Mouse (Mus musculus): ENCODE data around the gene Wbp1l. TPM values are rescaled to one million over a fixed set of nuclear protein-coding genes. Genes with fewer than 3 reads are reported as not detected.

Wbp1l gene
- polyA plus RNA-seq, 1 experiment from 2014 or later, result 40.4 TPM

- no peaks in the 10 kb centered on the region for H3K9me3 ChIP-seq (ENCODE audit: control insufficient read depth, low read length)
- H3K4me3 ChIP-seq (ENCODE audit: low read depth, low read length), result no peak overlapping the region
- no peaks in the 10 kb centered on the region for H3K27me3 ChIP-seq (ENCODE audit: control insufficient read depth, insufficient read depth, low read length)
- H3K27ac ChIP-seq (replicated peaks; ENCODE audit: low read depth, low read length), result no peak overlapping the region
- H3K9ac ChIP-seq (ENCODE audit: low read length), result no peak overlapping the region
- no peak overlapping the region for H3K4me2 ChIP-seq (ENCODE audit: low read depth, severe bottlenecking)
- ATAC-seq (ENCODE audit: insufficient number of reproducible peaks, low FRiP score, low TSS enrichment, low read depth), result no peak
- DNase-seq (ENCODE audit: low spot score), result no peak
- 93% methylated on average over 14 of the region's 14 CpGs for WGBS
- peaks cover 6% of the 10 kb centered on the region; the same call in 1 of the 2 replicates for H3K4me1 ChIP-seq (ENCODE audit: control insufficient read depth, insufficient read depth, low read length)
- H3K36me3 ChIP-seq (ENCODE audit: control insufficient read depth, insufficient read depth, low read length), result peaks cover 6% of the 10 kb centered on the region; the same call in 1 of the 2 replicates
These were observed 49.7 kb downstream of the Wbp1l start for GRCm38 (mm10) chr19:46648565-46648964.

DNA sequence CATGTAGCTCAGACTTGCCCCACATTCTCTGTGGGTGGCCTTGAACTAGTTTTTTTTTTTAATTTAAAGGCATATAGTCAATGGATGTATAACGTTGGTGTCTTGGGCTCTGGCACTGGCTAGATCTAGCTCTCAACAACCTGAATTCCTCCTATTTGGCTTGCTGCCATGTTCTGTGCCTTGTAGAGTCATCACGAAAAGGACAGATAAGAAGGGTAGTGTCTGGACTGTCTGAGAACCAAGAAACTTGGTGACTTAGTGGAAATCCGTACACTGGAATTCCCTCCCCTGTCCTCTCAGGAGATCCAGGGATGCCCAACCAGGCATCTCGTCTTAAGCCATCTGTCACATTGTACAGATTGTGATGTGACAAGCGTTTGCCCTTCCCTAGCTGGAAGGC is 54.3 kb downstream of the Wbp1l start:
- no peak overlapping the region for H3K4me3 ChIP-seq (ENCODE audit: low read depth, low read length)
- ATAC-seq (ENCODE audit: insufficient number of reproducible peaks, low FRiP score, low TSS enrichment, low read depth) (no peak), DNase-seq (ENCODE audit: low spot score) (no peak)
- H3K9ac ChIP-seq (ENCODE audit: low read length), result no peak overlapping the region
- H3K9me3 ChIP-seq (ENCODE audit: control insufficient read depth, low read length), result no peaks in the 10 kb centered on the region
- WGBS, result 91% methylated on average over 5 of the region's 5 CpGs
- H3K4me1 ChIP-seq (ENCODE audit: control insufficient read depth, insufficient read depth, low read length), result no peaks in the 10 kb centered on the region
- peaks cover 22% of the 10 kb centered on the region for H3K36me3 ChIP-seq (ENCODE audit: control insufficient read depth, insufficient read depth, low read length)
- H3K27ac ChIP-seq (replicated peaks; ENCODE audit: low read depth, low read length), result no peak overlapping the region
- H3K4me2 ChIP-seq (ENCODE audit: low read depth, severe bottlenecking), result no peak overlapping the region
- no peaks in the 10 kb centered on the region for H3K27me3 ChIP-seq (ENCODE audit: control insufficient read depth, insufficient read depth, low read length)

- H3K27ac ChIP-seq (replicated peaks; ENCODE audit: low read depth, low read length), result no peak overlapping the region
- no peaks in the 10 kb centered on the region for H3K9me3 ChIP-seq (ENCODE audit: control insufficient read depth, low read length)
- ATAC-seq (ENCODE audit: insufficient number of reproducible peaks, low FRiP score, low TSS enrichment, low read depth) (no peak), DNase-seq (ENCODE audit: low spot score) (no peak)
- H3K36me3 ChIP-seq (ENCODE audit: control insufficient read depth, insufficient read depth, low read length), result peaks cover 19% of the 10 kb centered on the region
- no peak overlapping the region for H3K9ac ChIP-seq (ENCODE audit: low read length)
- no peaks in the 10 kb centered on the region for H3K27me3 ChIP-seq (ENCODE audit: control insufficient read depth, insufficient read depth, low read length)
- no peak overlapping the region for H3K4me3 ChIP-seq (ENCODE audit: low read depth, low read length)
- H3K4me1 ChIP-seq (ENCODE audit: control insufficient read depth, insufficient read depth, low read length), result no peaks in the 10 kb centered on the region
- 90% methylated on average over 14 of the region's 14 CpGs for WGBS
- H3K4me2 ChIP-seq (ENCODE audit: low read depth, severe bottlenecking), result no peak overlapping the region
These were observed 54.8 kb downstream of the Wbp1l start for GRCm38 (mm10) chr19:46653616-46654235.

DNA sequence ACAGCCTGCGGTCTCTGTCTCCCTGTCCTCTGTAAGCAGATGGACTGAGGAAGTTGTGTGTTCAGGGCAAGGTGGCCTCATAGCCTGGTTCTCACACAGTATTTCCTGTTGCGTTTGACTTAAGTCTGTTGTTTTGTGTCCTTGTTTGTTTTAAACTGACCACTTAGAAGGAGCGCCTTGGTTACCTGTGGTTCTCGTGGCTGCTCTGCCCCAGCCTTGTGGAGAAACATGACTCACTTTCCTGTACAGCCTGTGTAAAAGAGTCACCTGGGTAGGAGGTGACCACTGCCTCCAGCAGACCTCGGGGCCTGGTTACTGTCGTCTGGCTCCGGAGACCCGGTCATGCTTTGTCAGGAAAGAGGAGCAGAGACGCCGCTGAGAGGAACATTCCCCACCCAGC is 56.7 kb downstream of the Wbp1l start:
- Histone ChIP-seq H3K27me3 (ENCODE audit: control insufficient read depth, insufficient read depth, low read length) (no peaks in the 10 kb centered on the region), H3K4me2 (ENCODE audit: low read depth, severe bottlenecking) (no peak overlapping the region), H3K36me3 (ENCODE audit: control insufficient read depth, insufficient read depth, low read length) (peaks cover 16% of the 10 kb centered on the region), H3K9me3 (ENCODE audit: control insufficient read depth, low read length) (no peaks in the 10 kb centered on the region), H3K27ac (replicated peaks; ENCODE audit: low read depth, low read length) (no peak overlapping the region), H3K4me3 (ENCODE audit: low read depth, low read length) (no peak overlapping the region), H3K9ac (ENCODE audit: low read length) (no peak overlapping the region), H3K4me1 (ENCODE audit: control insufficient read depth, insufficient read depth, low read length) (no peaks in the 10 kb centered on the region)
- 92% methylated on average over 10 of the region's 10 CpGs for WGBS
- DNase-seq (ENCODE audit: low spot score), result no peak
- ATAC-seq (ENCODE audit: insufficient number of reproducible peaks, low FRiP score, low TSS enrichment, low read depth), result no peak

- no peaks in the 10 kb centered on the region for H3K27me3 ChIP-seq (ENCODE audit: control insufficient read depth, insufficient read depth, low read length)
- H3K36me3 ChIP-seq (ENCODE audit: control insufficient read depth, insufficient read depth, low read length), result peaks cover 16% of the 10 kb centered on the region
- DNase-seq (ENCODE audit: low spot score) (no peak), ATAC-seq (ENCODE audit: insufficient number of reproducible peaks, low FRiP score, low TSS enrichment, low read depth) (no peak)
- no peak overlapping the region for H3K4me2 ChIP-seq (ENCODE audit: low read depth, severe bottlenecking)
- no peaks in the 10 kb centered on the region for H3K9me3 ChIP-seq (ENCODE audit: control insufficient read depth, low read length)
- no peak overlapping the region for H3K27ac ChIP-seq (replicated peaks; ENCODE audit: low read depth, low read length)
- H3K4me3 ChIP-seq (ENCODE audit: low read depth, low read length), result no peak overlapping the region
- 94% methylated on average over 21 of the region's 21 CpGs for WGBS
- H3K9ac ChIP-seq (ENCODE audit: low read length), result no peak overlapping the region
- no peaks in the 10 kb centered on the region for H3K4me1 ChIP-seq (ENCODE audit: control insufficient read depth, insufficient read depth, low read length)
These were observed 57.4 kb downstream of the Wbp1l start for GRCm38 (mm10) chr19:46656151-46656840.

DNA sequence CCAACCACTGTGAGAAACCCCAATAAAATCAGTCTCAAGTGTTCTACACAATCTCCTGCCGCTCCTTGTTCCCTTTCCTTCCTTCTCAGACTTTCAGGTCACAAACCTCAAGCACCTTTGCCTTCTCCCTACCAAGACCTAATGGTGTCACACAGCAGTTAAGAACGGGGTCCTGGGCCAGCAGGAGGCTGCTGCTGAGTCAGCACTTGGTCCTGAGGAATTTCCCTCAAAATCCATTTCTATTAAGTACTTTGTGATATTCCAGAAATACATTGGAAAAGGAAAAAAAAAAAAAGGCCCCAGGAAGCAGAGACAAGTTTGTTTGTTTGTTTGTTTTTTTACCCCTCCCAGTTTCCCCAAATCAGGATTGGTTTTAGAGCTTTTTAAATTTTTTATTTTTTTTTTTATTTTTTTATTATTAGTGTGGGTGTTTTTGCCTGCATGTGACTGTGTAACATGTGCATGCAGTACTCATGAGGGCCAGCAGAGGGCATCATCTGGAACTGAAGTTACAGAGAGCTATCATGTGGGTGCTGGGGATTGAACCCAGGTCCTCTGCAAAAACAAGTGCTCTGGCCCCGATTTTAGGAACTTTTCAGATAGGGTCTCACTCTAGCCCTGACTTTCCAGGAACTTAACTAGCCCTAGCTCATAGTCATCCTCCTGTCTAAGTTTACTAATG is 58.6 kb downstream of the Wbp1l start:
- H3K9ac ChIP-seq (ENCODE audit: low read length), result no peak overlapping the region
- ATAC-seq (ENCODE audit: insufficient number of reproducible peaks, low FRiP score, low TSS enrichment, low read depth), result no peak
- H3K4me2 ChIP-seq (ENCODE audit: low read depth, severe bottlenecking), result no peak overlapping the region
- H3K4me3 ChIP-seq (ENCODE audit: low read depth, low read length), result no peak overlapping the region
- H3K27ac ChIP-seq (replicated peaks; ENCODE audit: low read depth, low read length), result no peak overlapping the region
- H3K36me3 ChIP-seq (ENCODE audit: control insufficient read depth, insufficient read depth, low read length), result peaks cover 16% of the 10 kb centered on the region
- H3K4me1 ChIP-seq (ENCODE audit: control insufficient read depth, insufficient read depth, low read length), result no peaks in the 10 kb centered on the region
- H3K27me3 ChIP-seq (ENCODE audit: control insufficient read depth, insufficient read depth, low read length), result no peaks in the 10 kb centered on the region
- DNase-seq (ENCODE audit: low spot score), result no peak
- H3K9me3 ChIP-seq (ENCODE audit: control insufficient read depth, low read length), result no peaks in the 10 kb centered on the region
- WGBS, result 96% methylated on average over 3 of the region's 3 CpGs

DNA sequence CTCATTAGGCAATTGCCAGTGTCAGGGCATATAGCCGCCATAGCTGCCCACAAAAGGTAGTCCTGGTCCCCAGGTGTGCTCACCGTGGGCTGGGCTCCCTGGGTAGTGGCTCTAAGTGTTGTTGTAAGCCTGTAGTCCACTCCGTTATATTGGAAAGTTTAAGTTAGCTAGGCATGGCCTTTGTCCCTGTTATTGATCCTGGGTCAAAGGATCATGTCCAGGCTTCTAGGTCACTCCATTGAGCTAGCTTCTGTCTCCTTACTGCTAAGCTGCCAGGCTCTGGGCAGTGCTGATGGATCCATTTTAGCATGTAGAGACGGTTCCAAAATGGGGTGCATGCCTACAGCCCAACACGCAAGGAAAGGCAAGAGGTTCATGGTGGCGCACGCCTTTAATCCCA is 59.5 kb downstream of the Wbp1l start:
- no peak for DNase-seq (ENCODE audit: low spot score)
- no peak overlapping the region for H3K4me3 ChIP-seq (ENCODE audit: low read depth, low read length)
- 95% methylated on average over 7 of the region's 7 CpGs for WGBS
- H3K4me1 ChIP-seq (ENCODE audit: control insufficient read depth, insufficient read depth, low read length), result no peaks in the 10 kb centered on the region
- H3K36me3 ChIP-seq (ENCODE audit: control insufficient read depth, insufficient read depth, low read length), result peaks cover 16% of the 10 kb centered on the region
- H3K9ac ChIP-seq (ENCODE audit: low read length), result no peak overlapping the region
- H3K27me3 ChIP-seq (ENCODE audit: control insufficient read depth, insufficient read depth, low read length), result no peaks in the 10 kb centered on the region
- no peak overlapping the region for H3K4me2 ChIP-seq (ENCODE audit: low read depth, severe bottlenecking)
- no peak for ATAC-seq (ENCODE audit: insufficient number of reproducible peaks, low FRiP score, low TSS enrichment, low read depth)
- no peak overlapping the region for H3K27ac ChIP-seq (replicated peaks; ENCODE audit: low read depth, low read length)
- no peaks in the 10 kb centered on the region for H3K9me3 ChIP-seq (ENCODE audit: control insufficient read depth, low read length)

- Histone ChIP-seq H3K9me3 (ENCODE audit: control insufficient read depth, low read length) (no peaks in the 10 kb centered on the region), H3K27ac (replicated peaks; ENCODE audit: low read depth, low read length) (no peak overlapping the region), H3K36me3 (ENCODE audit: control insufficient read depth, insufficient read depth, low read length) (peaks cover 16% of the 10 kb centered on the region), H3K27me3 (ENCODE audit: control insufficient read depth, insufficient read depth, low read length) (no peaks in the 10 kb centered on the region), H3K4me1 (ENCODE audit: control insufficient read depth, insufficient read depth, low read length) (no peaks in the 10 kb centered on the region), H3K4me2 (ENCODE audit: low read depth, severe bottlenecking) (no peak overlapping the region), H3K4me3 (ENCODE audit: low read depth, low read length) (no peak overlapping the region), H3K9ac (ENCODE audit: low read length) (no peak overlapping the region)
- DNase-seq (ENCODE audit: low spot score) (no peak), ATAC-seq (ENCODE audit: insufficient number of reproducible peaks, low FRiP score, low TSS enrichment, low read depth) (no peak)
- WGBS, result 89% methylated on average over 9 of the region's 9 CpGs
These were observed 60.0 kb downstream of the Wbp1l start for GRCm38 (mm10) chr19:46658851-46659250.

Measured in limb, embryonic 11.5 days (tissue).